Mouse (Mus musculus) liver, embryonic 11.5 days (tissue): ENCODE data around the gene Dynlt1b. TPM values are rescaled to one million over a fixed set of nuclear protein-coding genes. Genes with fewer than 3 reads are reported as not detected.
A peak's percentile ranks its signal among the peaks of the same experiment; 100 is the strongest.
"Not testable (repeated sequence)": the region's sequence is repeated elsewhere in the genome, so short reads cannot be mapped to it uniquely, and the experiment has no call there.

Experiments
- ATAC-seq: fragments of 200-750 bp; cut with Nextera tagmentation; replicated peaks from 2 replicates; pipeline ENCODE4 v1.8.0; 2017; ENCODE audit warnings: moderate number of reproducible peaks, mild to moderate bottlenecking, moderate TSS enrichment, moderate library complexity; ENCODE audit not compliant: low FRiP score
- DNase-seq: peaks from one replicate; pipeline ENCODE4 v3.0.0-alpha.2; 2017; ENCODE audit warnings: low spot score
- H3K27ac ChIP-seq: fragments of 300-500 bp; sonication (generic); 2 replicates; pipeline ENCODE4 v1.5.1; 2014; ENCODE audit warnings: mild to moderate bottlenecking, low read depth, low read length, control low read depth
- H3K27me3 ChIP-seq: fragments of 300-500 bp; sonication (generic); replicated peaks from 2 replicates; pipeline ENCODE4 v1.6.1; 2014; ENCODE audit warnings: low read length, mixed read lengths; ENCODE audit not compliant: control insufficient read depth, insufficient read depth
- H3K36me3 ChIP-seq: fragments of 300-500 bp; sonication (generic); 2 replicates; pipeline ENCODE4 v1.6.1; 2014; ENCODE audit warnings: mild to moderate bottlenecking, low read length, moderate library complexity, mixed read lengths; ENCODE audit not compliant: control insufficient read depth, insufficient read depth
- H3K4me1 ChIP-seq: fragments of 300-500 bp; sonication (generic); replicated peaks from 2 replicates; pipeline ENCODE4 v1.6.1; 2014; ENCODE audit warnings: low read length, mixed read lengths; ENCODE audit not compliant: control insufficient read depth, insufficient read depth
- H3K4me2 ChIP-seq: fragments of 300-500 bp; sonication (generic); 2 replicates; pipeline ENCODE4 v1.6.1; 2014; ENCODE audit warnings: mild to moderate bottlenecking, control low read depth, moderate library complexity
- H3K4me3 ChIP-seq: fragments of 300-500 bp; sonication (generic); 2 replicates; pipeline ENCODE4 v1.5.1; 2014; ENCODE audit warnings: low read depth, low read length, control low read depth
- H3K9ac ChIP-seq: fragments of 300-500 bp; sonication (generic); 2 replicates; pipeline ENCODE4 v1.6.1; 2014; ENCODE audit warnings: low read depth, low read length, control low read depth
- H3K9me3 ChIP-seq: fragments of 300-500 bp; sonication (generic); 2 replicates; pipeline ENCODE4 v1.6.1; 2016; ENCODE audit warnings: low read length, inconsistent platforms, mixed read lengths; ENCODE audit not compliant: control insufficient read depth
- WGBS: fragments of 180-500 bp; shearing (Covaris S2); extraction: QIAGEN DNeasy Blood & Tissue Kit; methylation state at CpG from one replicate; pipeline ENCODE4 v1.1.7; 2014; 5-methylcytosine and 5-hydroxymethylcytosine counted together
- polyA plus RNA-seq: library from polyadenylated mRNA; unstranded; fragments of >200 nt; fragmentation: Nextera tagmentation; extraction: Ambion mirVana; gene quantifications from 2 replicates; pipeline ENCODE4 v1.2.1, GENCODE M21; 2014

The Dynlt1b gene
- polyA plus RNA-seq, 1 experiment from 2014 or later, result 369 TPM

DNA sequence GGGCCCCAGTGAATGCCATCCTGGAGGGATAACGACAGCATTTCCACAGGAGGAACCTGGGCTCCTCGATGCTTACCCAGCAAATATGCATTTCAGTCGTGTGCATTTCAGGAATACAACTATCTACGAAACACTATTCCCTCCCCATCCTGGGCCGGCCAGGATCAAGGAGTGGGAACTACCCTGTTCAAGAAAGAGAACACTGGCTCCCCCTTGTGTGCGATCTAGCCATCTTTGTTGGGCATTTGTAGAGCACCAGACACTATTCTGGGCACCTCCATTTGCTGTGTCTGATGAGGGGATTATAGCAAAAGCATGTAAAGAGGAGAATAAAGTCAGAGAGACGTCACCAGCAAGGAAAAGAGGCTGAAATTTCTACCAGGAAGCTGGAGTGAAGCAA is 12.8 kb upstream of the Dynlt1b start:
- H3K9ac ChIP-seq, H3K4me2 ChIP-seq, H3K27ac ChIP-seq, H3K36me3 ChIP-seq, H3K27me3 ChIP-seq, H3K4me1 ChIP-seq, H3K9me3 ChIP-seq, DNase-seq, H3K4me3 ChIP-seq, ATAC-seq: not testable (repeated sequence)
- 38% methylated on average over 4 of the region's 7 CpGs for WGBS

DNA sequence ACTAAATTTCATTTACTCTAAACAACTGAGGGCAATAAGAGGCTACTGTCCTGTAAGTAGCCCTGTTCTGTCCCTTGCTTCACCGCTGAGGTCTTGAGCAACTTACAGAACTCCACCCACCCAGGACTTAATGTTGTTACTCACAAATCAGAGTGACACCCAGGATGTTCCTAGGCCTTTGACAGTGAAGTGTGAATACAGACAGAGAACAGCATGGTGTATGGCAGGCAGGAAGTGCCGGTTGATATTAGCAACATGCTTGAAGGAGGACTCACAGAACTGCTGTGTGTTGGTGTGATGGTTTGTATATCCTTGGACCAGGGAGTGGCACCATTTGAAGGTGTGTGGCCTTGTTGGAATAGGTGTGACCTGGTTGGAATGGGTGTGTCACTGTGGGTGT is 9.4 kb upstream of the Dynlt1b start:
- H3K9ac ChIP-seq, H3K36me3 ChIP-seq, H3K4me2 ChIP-seq, ATAC-seq, H3K4me1 ChIP-seq, H3K27me3 ChIP-seq, H3K4me3 ChIP-seq, H3K27ac ChIP-seq, H3K9me3 ChIP-seq, DNase-seq: not testable (repeated sequence)
- WGBS, result 77% methylated on average over 1 of the region's 2 CpGs

DNA sequence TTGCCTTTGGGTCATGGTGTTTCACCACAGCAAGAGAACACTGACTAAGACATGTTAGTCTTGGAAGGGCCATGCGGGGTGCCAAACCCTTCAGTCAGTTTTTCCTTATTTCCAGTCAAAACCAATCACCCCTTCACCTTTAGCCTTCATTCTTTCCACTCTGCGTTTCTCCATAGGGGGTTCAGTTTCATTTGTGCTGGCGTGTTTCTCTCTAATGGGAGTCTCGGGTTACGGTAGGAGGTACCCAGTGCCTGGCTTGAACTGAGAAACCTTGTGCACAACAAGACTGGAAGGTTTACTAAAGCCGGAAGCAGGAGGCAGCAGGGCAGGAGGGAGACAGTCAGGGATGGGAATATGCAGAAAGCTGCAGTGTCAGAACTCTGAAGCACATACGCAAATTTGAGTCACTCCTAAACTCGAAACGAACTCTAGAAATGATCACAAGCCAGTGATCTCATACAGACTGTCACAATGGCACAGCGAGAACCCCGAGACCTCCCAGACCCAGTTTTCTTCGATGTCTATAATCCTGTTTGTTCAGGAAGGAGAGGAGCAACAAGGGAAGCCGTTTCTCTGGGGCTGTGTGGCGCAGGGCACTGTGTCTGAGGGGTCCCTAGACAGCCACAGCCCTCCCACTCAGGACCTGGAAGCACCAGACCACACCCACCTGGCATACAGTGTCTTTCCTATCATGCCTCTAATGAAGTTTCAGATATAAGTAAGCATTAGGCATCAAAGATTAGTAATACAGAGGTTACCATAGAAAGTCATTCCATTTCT is 8.2 kb upstream of the Dynlt1b start:
- DNase-seq, H3K36me3 ChIP-seq, H3K4me1 ChIP-seq, H3K27me3 ChIP-seq, H3K9ac ChIP-seq, H3K27ac ChIP-seq, H3K4me2 ChIP-seq, ATAC-seq, H3K9me3 ChIP-seq, H3K4me3 ChIP-seq: not testable (repeated sequence)
- WGBS, result 66% methylated on average over 10 of the region's 14 CpGs

DNA sequence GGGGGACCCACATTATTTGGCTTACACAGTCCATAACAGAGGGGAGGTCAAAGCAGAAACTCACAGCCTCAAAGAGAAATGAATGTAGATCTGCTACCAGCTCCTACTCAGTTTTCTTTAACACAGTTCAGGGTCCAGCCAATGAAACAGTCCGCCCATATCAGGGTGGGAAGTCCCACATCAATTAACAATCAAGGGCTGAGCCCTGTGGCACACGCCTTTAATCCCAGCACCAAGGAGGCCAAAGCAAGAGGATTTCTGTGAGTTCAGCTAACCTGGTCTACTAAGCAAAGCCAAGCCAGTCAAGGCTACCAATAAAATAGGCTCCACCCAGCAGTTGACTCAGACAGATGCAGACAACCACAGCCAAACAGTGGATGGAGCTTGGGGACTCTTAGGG is 7.5 kb upstream of the Dynlt1b start:
- H3K4me1 ChIP-seq, H3K9ac ChIP-seq, H3K27me3 ChIP-seq, DNase-seq, H3K4me2 ChIP-seq, H3K4me3 ChIP-seq, H3K36me3 ChIP-seq, H3K27ac ChIP-seq, H3K9me3 ChIP-seq, ATAC-seq: not testable (repeated sequence)
- 52% methylated on average over 2 of the region's 2 CpGs for WGBS

DNA sequence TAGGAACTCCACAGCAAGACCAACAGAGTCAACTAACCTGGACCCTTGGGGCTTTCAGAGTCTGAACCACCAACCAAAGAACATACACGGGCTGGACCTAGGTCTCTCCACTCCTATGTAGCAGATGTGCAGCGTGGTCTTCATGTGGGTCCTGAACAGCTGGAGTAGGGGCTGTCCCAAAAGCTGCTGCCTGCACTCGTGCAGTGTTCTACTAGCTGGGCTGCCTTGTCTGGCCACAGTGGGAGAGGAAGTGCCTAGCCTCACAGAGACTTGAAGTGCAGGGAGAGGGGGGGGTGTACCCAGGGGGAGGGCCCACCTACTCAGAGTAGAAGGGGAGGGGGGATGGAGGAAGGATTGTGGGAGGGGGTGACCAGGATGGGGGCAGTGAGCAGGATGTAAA is 7.1 kb upstream of the Dynlt1b start:
- DNase-seq, H3K27me3 ChIP-seq, H3K36me3 ChIP-seq, H3K4me2 ChIP-seq, H3K9ac ChIP-seq, H3K4me3 ChIP-seq, H3K27ac ChIP-seq, ATAC-seq, H3K4me1 ChIP-seq, H3K9me3 ChIP-seq: not testable (repeated sequence)
- WGBS, result 50% methylated on average over 3 of the region's 3 CpGs

DNA sequence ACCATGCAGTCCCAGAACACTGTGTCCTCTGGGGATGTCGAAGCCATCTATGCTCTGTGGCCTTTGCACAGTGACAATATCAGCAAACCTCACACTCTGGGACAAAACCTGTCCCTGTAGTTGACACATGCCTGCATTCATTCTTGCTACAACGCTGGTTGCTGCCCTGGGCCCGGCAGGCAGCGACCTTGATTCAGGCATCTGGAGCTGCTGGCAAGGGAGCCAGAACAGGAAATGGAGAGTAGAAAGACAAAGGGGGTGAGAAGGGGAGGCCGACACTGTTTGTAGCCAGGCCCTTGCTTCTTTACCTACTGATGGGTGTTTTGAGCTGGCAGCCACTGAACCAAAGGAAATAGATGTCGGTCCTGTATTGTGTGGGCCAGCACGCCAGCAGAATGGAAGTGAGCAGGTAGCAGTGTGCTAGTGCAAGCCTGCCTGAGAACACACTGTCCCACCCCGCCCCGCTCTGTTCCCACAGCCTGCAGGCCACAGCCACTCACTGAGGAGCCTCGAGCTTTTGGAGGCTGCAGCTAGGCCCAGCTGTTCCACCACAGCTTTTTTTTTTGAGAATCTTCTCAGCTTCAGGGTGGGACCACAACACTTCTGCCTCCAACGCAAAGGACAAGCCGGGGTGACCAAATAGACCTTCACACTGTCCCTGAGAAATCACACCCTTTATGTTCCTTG is 5.5 kb upstream of the Dynlt1b start:
- 54% methylated on average over 11 of the region's 12 CpGs for WGBS
- H3K36me3 ChIP-seq, H3K9me3 ChIP-seq, H3K9ac ChIP-seq, H3K4me1 ChIP-seq, ATAC-seq, H3K27ac ChIP-seq, H3K4me2 ChIP-seq, H3K4me3 ChIP-seq, H3K27me3 ChIP-seq: not testable (repeated sequence)
- DNase-seq, result peak; percentile 31

DNA sequence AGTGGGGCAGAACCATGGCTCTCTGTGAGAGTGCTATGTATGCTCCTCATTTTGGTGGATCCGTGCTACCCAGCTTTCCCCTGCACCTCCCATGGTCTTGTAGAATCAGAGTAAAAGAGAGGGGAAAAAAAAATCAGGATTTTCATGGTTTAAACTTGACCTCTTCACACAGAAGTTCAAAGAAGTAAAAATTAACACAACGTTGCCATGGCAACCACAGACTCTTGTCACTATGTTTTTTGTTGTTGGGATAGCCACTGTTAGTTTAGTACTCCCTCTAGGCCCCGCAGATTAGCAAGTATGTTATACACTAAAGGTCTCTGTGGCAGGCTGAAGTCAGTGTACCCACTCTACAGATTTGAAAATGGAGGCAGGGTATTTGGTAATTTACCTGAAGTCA is 4.6 kb upstream of the Dynlt1b start:
- H3K27ac ChIP-seq, H3K4me3 ChIP-seq, H3K36me3 ChIP-seq, H3K9ac ChIP-seq, H3K4me1 ChIP-seq, ATAC-seq, H3K4me2 ChIP-seq, H3K9me3 ChIP-seq, DNase-seq, H3K27me3 ChIP-seq: not testable (repeated sequence)
- WGBS, result 83% methylated on average over 2 of the region's 3 CpGs

DNA sequence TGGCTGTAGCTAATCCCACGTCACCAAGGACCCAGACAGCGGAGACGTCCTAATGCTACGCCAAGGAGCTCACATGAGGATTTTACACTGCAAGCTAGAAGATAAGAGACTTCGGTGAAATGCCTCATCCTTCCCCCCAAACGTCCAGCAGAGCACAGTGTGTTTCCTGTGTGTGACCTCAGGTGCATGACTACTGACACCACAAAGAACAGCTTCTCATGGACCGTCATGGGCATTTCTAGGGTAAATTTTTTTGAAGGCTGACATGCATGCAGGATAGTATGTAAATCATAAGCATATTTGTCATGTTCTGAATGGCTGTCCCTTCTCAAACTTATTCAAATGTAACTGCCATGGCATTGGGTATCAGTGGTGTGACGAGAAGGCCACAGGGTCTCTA is 3.0 kb upstream of the Dynlt1b start:
- H3K4me1 ChIP-seq, DNase-seq, H3K27me3 ChIP-seq, H3K9ac ChIP-seq, H3K9me3 ChIP-seq, H3K4me3 ChIP-seq, ATAC-seq, H3K36me3 ChIP-seq, H3K27ac ChIP-seq, H3K4me2 ChIP-seq: not testable (repeated sequence)
- WGBS, result 41% methylated on average over 3 of the region's 8 CpGs

DNA sequence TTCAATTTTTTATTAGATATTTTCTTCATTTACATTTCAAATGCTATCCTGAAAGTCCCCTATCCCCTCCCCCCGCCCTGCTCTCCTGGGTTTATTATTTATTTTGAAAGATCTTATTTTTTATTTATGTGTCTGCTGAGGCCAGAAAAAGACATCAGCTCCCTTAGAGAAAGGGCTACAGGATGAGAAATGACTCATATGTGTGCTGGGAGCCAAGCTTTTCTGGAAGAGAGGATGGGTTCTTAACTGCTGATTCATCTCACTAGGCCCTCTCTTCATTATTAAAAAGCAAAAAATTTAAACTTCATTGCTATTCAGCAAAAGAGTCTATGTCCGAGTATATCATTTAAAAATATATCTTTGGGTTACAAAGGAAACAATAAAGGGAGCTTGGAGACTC is 986 bp upstream of the Dynlt1b start:
- 83% methylated on average over 2 of the region's 2 CpGs for WGBS
- H3K27me3 ChIP-seq, H3K9me3 ChIP-seq, DNase-seq, H3K4me1 ChIP-seq, ATAC-seq, H3K4me3 ChIP-seq, H3K27ac ChIP-seq, H3K9ac ChIP-seq, H3K36me3 ChIP-seq, H3K4me2 ChIP-seq: not testable (repeated sequence)
